Mouse (Mus musculus): ENCODE measurements around the gene Zfp646.
"Not testable (repeated sequence)": the region's sequence is repeated elsewhere in the genome, so short reads cannot be mapped to it uniquely, and the experiment has no call there.

The Zfp646 gene

GRCm38 (mm10) chr7:127885951-127886350 lies 9.9 kb downstream of the Zfp646 start:
- no peak for DNase-seq (ENCODE audit: low spot score)

GRCm38 (mm10) chr7:127886551-127886950 lies 10.5 kb downstream of the Zfp646 start:
- no peak for DNase-seq (ENCODE audit: low spot score)

- no peak for DNase-seq (ENCODE audit: low spot score)
Observed at GRCm38 (mm10) chr7:127887191-127887590, 11.2 kb downstream of the Zfp646 start.

GRCm38 (mm10) chr7:127887781-127888180 lies 11.8 kb downstream of the Zfp646 start:
- no peak for DNase-seq (ENCODE audit: low spot score)

- DNase-seq (ENCODE audit: low spot score) = no peak
Observed at GRCm38 (mm10) chr7:127888821-127889220, 12.8 kb downstream of the Zfp646 start.

GRCm38 (mm10) chr7:127890798-127891197 lies 14.8 kb downstream of the Zfp646 start, which contains the start of gene Prss53:
Prss53 (minus strand) TSS chr7:127890970.
- no peak for DNase-seq (ENCODE audit: low spot score)

- no peak for DNase-seq (ENCODE audit: low spot score)
Observed at GRCm38 (mm10) chr7:127894480-127894879, 18.5 kb downstream of the Zfp646 start.

- peak; percentile 91 for DNase-seq (ENCODE audit: low spot score)
Observed at GRCm38 (mm10) chr7:127895442-127895841, 19.4 kb downstream of the Zfp646 start, which contains the start of the genes Gm21974 and Vkorc1. Gm21974 (minus strand) TSS chr7:127895454. Vkorc1 (minus strand) TSS chr7:127895617.

- DNase-seq (ENCODE audit: low spot score) = not testable (repeated sequence)
Observed at GRCm38 (mm10) chr7:127895891-127896290, 19.9 kb downstream of the Zfp646 start.

- peak; percentile 77 for DNase-seq (ENCODE audit: low spot score)
Observed at GRCm38 (mm10) chr7:127896384-127896783, 20.4 kb downstream of the Zfp646 start.

- no peak for DNase-seq (ENCODE audit: low spot score)
Observed at GRCm38 (mm10) chr7:127897542-127897941, 21.5 kb downstream of the Zfp646 start.

GRCm38 (mm10) chr7:127898179-127898956 lies 22.3 kb downstream of the Zfp646 start:
- no peak for DNase-seq (ENCODE audit: low spot score)

- DNase-seq (ENCODE audit: low spot score) = no peak
Observed at GRCm38 (mm10) chr7:127899997-127900396, 24.0 kb downstream of the Zfp646 start.

- DNase-seq (ENCODE audit: low spot score) = no peak
Observed at GRCm38 (mm10) chr7:127901772-127902171, 25.8 kb downstream of the Zfp646 start.

GRCm38 (mm10) chr7:127903971-127904796 lies 28.2 kb downstream of the Zfp646 start, which contains the start of gene Bckdk:
Bckdk (plus strand) TSS chr7:127904082.
- peak; percentile 70 for DNase-seq (ENCODE audit: low spot score)

GRCm38 (mm10) chr7:127907939-127908338 lies 31.9 kb downstream of the Zfp646 start:
- no peak for DNase-seq (ENCODE audit: low spot score)

- no peak for DNase-seq (ENCODE audit: low spot score)
Observed at GRCm38 (mm10) chr7:127908656-127909055, 32.6 kb downstream of the Zfp646 start.

- DNase-seq (ENCODE audit: low spot score) = peak; percentile 91
Observed at GRCm38 (mm10) chr7:127912190-127912871, 36.3 kb downstream of the Zfp646 start, which contains the start of gene Kat8. Kat8 (plus strand) TSS chr7:127912516.

GRCm38 (mm10) chr7:127912938-127913337 lies 36.9 kb downstream of the Zfp646 start:
- DNase-seq (ENCODE audit: low spot score) = no peak

GRCm38 (mm10) chr7:127915293-127915692 lies 39.3 kb downstream of the Zfp646 start:
- DNase-seq (ENCODE audit: low spot score) = no peak

GRCm38 (mm10) chr7:127918203-127918602 lies 42.2 kb downstream of the Zfp646 start:
- peak; percentile 55 for DNase-seq (ENCODE audit: low spot score)

GRCm38 (mm10) chr7:127919290-127919689 lies 43.3 kb downstream of the Zfp646 start:
- no peak for DNase-seq (ENCODE audit: low spot score)
